Mouse (Mus musculus) embryonic facial prominence, embryonic 10.5 days (tissue): ENCODE data around the gene Nrarp. TPM values are rescaled to one million over a fixed set of nuclear protein-coding genes. Genes with fewer than 3 reads are reported as not detected.

Experiments used
- DNase-seq: peaks from one replicate; pipeline ENCODE4 v3.0.0-alpha.2; 2017; ENCODE audit warnings: low spot score
- H3K27ac ChIP-seq: fragments of 300-500 bp; sonication (generic); replicated peaks from 2 replicates; pipeline ENCODE4 v1.5.1; 2016; ENCODE audit warnings: mild to moderate bottlenecking
- H3K27me3 ChIP-seq: fragments of 300-500 bp; sonication (generic); replicated peaks from 2 replicates; pipeline ENCODE4 v1.6.1; 2016; ENCODE audit warnings: low read depth, mild to moderate bottlenecking; ENCODE audit not compliant: poor library complexity, severe bottlenecking
- H3K36me3 ChIP-seq: fragments of 300-500 bp; sonication (generic); replicated peaks from 2 replicates; pipeline ENCODE4 v1.6.1; 2016; ENCODE audit warnings: mild to moderate bottlenecking, moderate library complexity
- H3K4me1 ChIP-seq: fragments of 300-500 bp; sonication (generic); 2 replicates; pipeline ENCODE4 v1.6.1; 2016
- H3K4me3 ChIP-seq: fragments of 300-500 bp; sonication (generic); 2 replicates; pipeline ENCODE4 v1.5.1; 2016; ENCODE audit warnings: mild to moderate bottlenecking, moderate library complexity
- H3K9me3 ChIP-seq: fragments of 300-500 bp; sonication (generic); 2 replicates; pipeline ENCODE4 v1.6.1; 2016; ENCODE audit warnings: mild to moderate bottlenecking
- WGBS: fragments of 180-500 bp; shearing (Covaris S2); methylation state at CpG from one replicate; pipeline ENCODE4 v1.1.7; 2016; 5-methylcytosine and 5-hydroxymethylcytosine counted together
- polyA plus RNA-seq: library from polyadenylated mRNA; unstranded; fragments of >200 nt; fragmentation: Nextera tagmentation; extraction: Ambion mirVana; gene quantifications from 2 replicates; pipeline ENCODE4 v1.2.1, GENCODE M21; 2016

Gene Nrarp
- polyA plus RNA-seq, 1 experiment from 2014 or later, result 19.8 TPM

DNA sequence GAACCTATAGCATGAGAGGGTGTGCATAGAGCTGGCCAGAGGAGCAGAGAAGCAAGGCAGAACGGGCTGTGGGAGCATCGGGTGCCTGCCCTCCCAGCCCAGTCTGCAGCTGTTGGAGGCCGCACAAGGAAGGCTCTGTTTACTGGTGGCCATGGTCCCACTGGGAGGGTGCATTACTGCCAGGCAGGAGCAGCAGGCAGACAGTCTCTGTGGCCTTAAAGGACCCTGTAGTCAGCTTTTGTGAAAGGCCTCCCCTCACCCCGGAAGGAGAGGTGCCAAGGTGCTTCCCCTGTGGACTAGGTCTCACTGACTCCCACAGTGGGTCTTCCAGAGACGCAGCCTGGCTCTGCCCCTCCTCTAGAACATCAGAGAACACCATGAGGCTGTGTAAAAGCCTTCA is 46.3 kb downstream of the Nrarp start:
- Histone ChIP-seq H3K4me3 (no peak overlapping the region), H3K4me1 (peaks cover 29% of the 10 kb centered on the region), H3K36me3 (peaks cover 18% of the 10 kb centered on the region), H3K9me3 (no peaks in the 10 kb centered on the region), H3K27me3 (peaks cover 18% of the 10 kb centered on the region), H3K27ac (peak overlapping the region; percentile 7; the same call in 1 of the 2 replicates)
- WGBS, result 76% methylated on average over 5 of the region's 5 CpGs
- DNase-seq, result no peak

DNA sequence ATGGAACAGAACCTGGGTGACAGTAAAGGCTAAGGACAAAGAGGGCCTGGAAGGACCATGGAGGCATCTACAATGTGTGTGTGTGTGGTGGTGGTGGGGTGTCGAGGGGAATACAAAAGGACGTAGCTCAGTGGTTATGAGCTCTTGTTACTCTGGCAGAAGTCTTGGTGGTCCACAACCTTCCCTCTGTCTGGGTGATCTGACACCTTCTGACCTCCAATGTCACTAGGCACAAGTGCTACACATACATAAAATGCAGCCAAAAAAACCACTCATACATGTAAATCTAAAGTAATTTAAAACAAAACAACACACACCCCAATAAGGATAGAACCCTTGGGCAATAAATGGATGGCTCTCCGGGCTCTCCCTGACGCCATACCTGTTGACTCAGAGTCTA is 46.8 kb downstream of the Nrarp start:
- no peak overlapping the region for H3K4me3 ChIP-seq
- H3K27ac ChIP-seq, result no peak overlapping the region
- 93% methylated on average over 4 of the region's 4 CpGs for WGBS
- DNase-seq, result no peak
- no peaks in the 10 kb centered on the region for H3K9me3 ChIP-seq
- H3K27me3 ChIP-seq, result peaks cover 24% of the 10 kb centered on the region
- peaks cover 29% of the 10 kb centered on the region for H3K4me1 ChIP-seq
- H3K36me3 ChIP-seq, result peaks cover 12% of the 10 kb centered on the region

DNA sequence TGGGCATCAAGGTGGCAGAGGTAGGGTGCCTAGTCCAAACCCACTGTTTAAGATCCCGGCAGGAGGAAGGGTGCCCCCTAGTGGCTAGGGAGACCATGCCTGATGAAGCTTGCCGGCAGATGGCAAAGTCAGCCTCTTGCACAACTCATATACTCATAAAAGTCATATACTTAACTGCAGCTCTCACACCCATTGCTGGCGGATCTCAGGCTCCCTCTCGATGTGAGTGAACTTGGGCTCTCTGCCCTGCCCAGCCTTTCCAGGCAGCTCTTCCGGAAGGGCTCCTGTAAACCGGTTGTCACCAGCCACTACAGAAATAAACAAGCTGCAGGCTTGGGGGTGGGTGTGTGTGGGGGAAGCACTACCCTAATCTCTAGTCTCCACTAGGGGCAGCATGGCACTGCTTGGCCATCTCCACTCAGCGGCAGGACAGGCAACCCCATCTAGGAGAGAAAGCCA is 47.9 kb downstream of the Nrarp start:
- Histone ChIP-seq H3K9me3 (no peaks in the 10 kb centered on the region), H3K36me3 (peaks cover 3% of the 10 kb centered on the region), H3K27me3 (peaks cover 25% of the 10 kb centered on the region), H3K27ac (peak overlapping the region; percentile 77), H3K4me3 (peak overlapping the region; percentile 45), H3K4me1 (peaks cover 25% of the 10 kb centered on the region)
- peak; percentile 86 for DNase-seq
- WGBS, result under 1% methylated on average over 7 of the region's 7 CpGs

DNA sequence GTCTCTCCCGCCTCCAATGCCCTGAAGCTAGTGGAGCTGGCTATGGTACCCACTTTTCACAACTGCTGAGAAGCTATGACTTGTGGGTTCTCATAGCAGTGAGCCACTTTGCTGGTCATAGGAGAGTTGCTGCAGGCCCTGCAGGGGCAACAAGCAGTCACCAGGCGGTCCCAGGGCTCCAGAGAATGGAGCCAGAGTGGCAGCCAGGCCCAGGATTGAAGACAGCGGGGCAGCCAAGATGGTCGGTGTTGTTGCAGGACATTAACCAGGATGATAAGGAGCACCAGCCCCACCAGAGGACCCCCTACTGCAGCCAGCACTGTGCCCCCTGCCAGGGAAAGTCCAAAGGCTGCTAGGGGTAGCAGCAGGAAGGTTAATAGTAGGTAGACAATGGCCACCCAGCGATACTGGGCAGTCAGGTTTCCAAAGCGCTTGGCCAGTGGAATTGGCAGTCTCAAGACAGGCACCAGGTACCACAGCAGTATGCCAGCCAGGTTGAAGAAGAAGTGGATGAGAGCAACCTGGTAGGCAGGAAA is 48.5 kb downstream of the Nrarp start:
- Histone ChIP-seq H3K4me1 (peaks cover 21% of the 10 kb centered on the region), H3K4me3 (peak overlapping the region; percentile 45), H3K27ac (peak overlapping the region; percentile 77), H3K9me3 (no peaks in the 10 kb centered on the region), H3K27me3 (peaks cover 25% of the 10 kb centered on the region), H3K36me3 (no peaks in the 10 kb centered on the region)
- no peak for DNase-seq
- WGBS, result 69% methylated on average over 6 of the region's 6 CpGs

DNA sequence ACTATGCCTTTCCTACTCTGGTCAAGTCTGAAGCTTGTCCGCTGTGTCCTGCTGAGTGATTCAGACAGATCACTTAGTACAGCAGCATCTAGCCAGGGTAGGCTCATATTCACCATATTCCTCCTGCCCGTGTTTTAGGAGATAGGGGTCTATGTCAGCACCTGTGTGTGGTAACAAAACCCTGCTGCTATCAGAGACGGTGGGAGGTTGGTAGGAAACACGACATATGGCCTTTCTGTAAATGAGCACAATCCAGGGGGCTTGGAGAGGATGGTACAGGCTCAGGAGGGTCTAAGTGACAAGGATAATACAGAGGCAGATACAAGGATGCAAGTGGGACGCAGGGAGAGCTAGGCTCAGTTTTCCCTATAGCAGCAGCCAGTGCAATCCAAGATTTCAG is 49.0 kb downstream of the Nrarp start:
- WGBS, result 78% methylated on average over 5 of the region's 5 CpGs
- Histone ChIP-seq H3K4me3 (no peak overlapping the region), H3K9me3 (no peaks in the 10 kb centered on the region), H3K36me3 (no peaks in the 10 kb centered on the region), H3K4me1 (peaks cover 21% of the 10 kb centered on the region), H3K27ac (no peak overlapping the region), H3K27me3 (peaks cover 28% of the 10 kb centered on the region)
- no peak for DNase-seq

DNA sequence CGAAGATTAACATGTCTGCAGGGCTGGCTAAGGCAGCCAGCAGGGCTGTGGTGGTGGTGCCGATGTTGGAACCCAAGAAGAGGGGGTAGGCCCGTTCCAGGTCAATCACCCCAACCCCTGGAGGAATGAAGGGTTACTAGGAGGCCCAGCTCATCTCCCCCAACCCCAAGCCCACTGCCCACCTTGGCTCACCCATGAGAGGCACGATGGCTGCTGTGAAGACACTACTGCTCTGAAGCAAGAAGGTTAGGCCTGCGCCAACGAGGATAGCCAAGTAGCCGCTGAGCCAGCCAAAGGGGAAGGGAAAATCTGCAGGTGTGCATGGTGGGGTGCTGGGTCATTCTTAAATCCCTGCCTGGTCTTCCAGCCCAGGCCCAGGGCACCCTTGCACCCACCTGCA is 50.0 kb downstream of the Nrarp start:
- H3K27me3 ChIP-seq, result peaks cover 31% of the 10 kb centered on the region
- H3K36me3 ChIP-seq, result no peaks in the 10 kb centered on the region
- H3K4me1 ChIP-seq, result peaks cover 17% of the 10 kb centered on the region
- no peaks in the 10 kb centered on the region for H3K9me3 ChIP-seq
- WGBS, result 89% methylated on average over 7 of the region's 7 CpGs
- H3K4me3 ChIP-seq, result no peak overlapping the region
- H3K27ac ChIP-seq, result no peak overlapping the region
- DNase-seq, result no peak

DNA sequence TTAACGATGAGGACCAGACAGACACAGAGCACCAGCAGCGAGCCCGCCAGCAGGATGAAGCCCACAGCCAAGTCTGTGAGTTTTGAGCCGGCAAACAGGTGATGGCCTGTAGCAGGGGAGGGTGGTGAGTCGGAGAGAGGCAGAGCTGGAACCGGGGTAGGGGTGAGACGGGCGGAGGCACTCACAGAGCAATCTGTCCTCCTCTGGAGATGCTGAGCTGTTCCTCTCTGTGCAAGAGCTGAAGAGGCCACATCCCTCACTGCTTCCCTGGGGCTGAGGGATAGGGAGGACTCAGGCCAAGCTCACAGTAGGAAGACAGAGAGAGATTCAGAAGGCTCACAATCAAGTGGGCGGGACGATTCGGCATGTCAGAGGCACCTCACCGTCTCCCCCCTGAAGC is 50.5 kb downstream of the Nrarp start:
- Histone ChIP-seq H3K9me3 (no peaks in the 10 kb centered on the region), H3K36me3 (no peaks in the 10 kb centered on the region), H3K4me1 (peaks cover 12% of the 10 kb centered on the region), H3K27ac (no peak overlapping the region), H3K4me3 (no peak overlapping the region), H3K27me3 (peaks cover 31% of the 10 kb centered on the region)
- DNase-seq, result no peak
- WGBS, result 53% methylated on average over 12 of the region's 12 CpGs

Other genes with a start within 250 kb of the Nrarp start
- gene Arrdc1, start 245.5 kb upstream of the Nrarp start, polyA plus RNA-seq, result 18.7 and 21.9 TPM in 2 replicates
- 25.3 and 25.6 TPM in 2 replicates for gene Zmynd19, start 231.0 kb upstream of the Nrarp start, polyA plus RNA-seq
- 34.9 and 35.0 TPM in 2 replicates for gene Dph7, start 218.4 kb upstream of the Nrarp start, polyA plus RNA-seq
- gene Mrpl41, start 205.7 kb upstream of the Nrarp start, polyA plus RNA-seq, result 124 and 127 TPM in 2 replicates
- 5.6 and 6.1 TPM in 2 replicates for gene Pnpla7, start 204.7 kb upstream of the Nrarp start, polyA plus RNA-seq
- gene Nsmf, start 126.4 kb upstream of the Nrarp start, polyA plus RNA-seq, result 67.3 and 68.6 TPM in 2 replicates
- gene Entpd8, start 100.5 kb upstream of the Nrarp start, polyA plus RNA-seq, result not detected in 2 replicates
- 0.21 and 0.24 TPM in 2 replicates for gene Noxa1, start 85.6 kb upstream of the Nrarp start, polyA plus RNA-seq
- 2.2 and 2.4 TPM in 2 replicates for gene Tor4a, start 16.1 kb downstream of the Nrarp start, polyA plus RNA-seq
- gene Nelfb, start 30.7 kb downstream of the Nrarp start, polyA plus RNA-seq, result 124 and 125 TPM in 2 replicates
- gene Stpg3, start 33.9 kb downstream of the Nrarp start, polyA plus RNA-seq, result not detected in 2 replicates
- 0.74 and 1.4 TPM in 2 replicates for gene Fam166a, start 38.0 kb downstream of the Nrarp start, polyA plus RNA-seq
- gene Tubb4b, start 43.9 kb downstream of the Nrarp start, polyA plus RNA-seq, result 562 and 601 TPM in 2 replicates
- gene Slc34a3, start 53.6 kb downstream of the Nrarp start, polyA plus RNA-seq, result not detected in 2 replicates
- not detected in 2 replicates for gene Rnf224, start 56.0 kb downstream of the Nrarp start, polyA plus RNA-seq
- 15.1 and 16.4 TPM in 2 replicates for gene Rnf208, start 61.5 kb downstream of the Nrarp start, polyA plus RNA-seq
- gene Cysrt1, start 61.7 kb downstream of the Nrarp start, polyA plus RNA-seq, result 0.59 TPM in 1 of 2 replicates, not detected in the other
- gene AL732309.1, start 66.1 kb downstream of the Nrarp start, polyA plus RNA-seq, result 6.3 and 7.9 TPM in 2 replicates
- gene Tmem203, start 74.7 kb downstream of the Nrarp start, polyA plus RNA-seq, result 15.2 and 18.3 TPM in 2 replicates
- 8.0 and 9.0 TPM in 2 replicates for gene Tprn, start 81.9 kb downstream of the Nrarp start, polyA plus RNA-seq
- 228 and 238 TPM in 2 replicates for gene Ssna1, start 91.7 kb downstream of the Nrarp start, polyA plus RNA-seq
- gene Anapc2, start 91.7 kb downstream of the Nrarp start, polyA plus RNA-seq, result 147 and 151 TPM in 2 replicates
- not detected in 2 replicates for gene Tmem210, start 107.4 kb downstream of the Nrarp start, polyA plus RNA-seq
- gene Lrrc26, start 109.2 kb downstream of the Nrarp start, polyA plus RNA-seq, result not detected in 2 replicates
- gene Grin1, start 138.4 kb downstream of the Nrarp start, polyA plus RNA-seq, result 0.89 and 1.4 TPM in 2 replicates
- gene Man1b1, start 151.6 kb downstream of the Nrarp start, polyA plus RNA-seq, result 50.4 and 51.9 TPM in 2 replicates
- 17.0 and 18.0 TPM in 2 replicates for gene Dpp7, start 175.6 kb downstream of the Nrarp start, polyA plus RNA-seq
- gene Uap1l1, start 184.9 kb downstream of the Nrarp start, polyA plus RNA-seq, result 8.5 and 11.4 TPM in 2 replicates
- gene Sapcd2, start 191.6 kb downstream of the Nrarp start, polyA plus RNA-seq, result 73.6 and 74.6 TPM in 2 replicates
- 0.14 TPM in 1 of 2 replicates, not detected in the other for gene Entpd2, start 215.1 kb downstream of the Nrarp start, polyA plus RNA-seq
- gene Npdc1, start 218.6 kb downstream of the Nrarp start, polyA plus RNA-seq, result 38.3 and 40.3 TPM in 2 replicates
- gene Fut7, start 242.5 kb downstream of the Nrarp start, polyA plus RNA-seq, result not detected in 2 replicates
- 4.3 and 5.6 TPM in 2 replicates for gene Abca2, start 247.9 kb downstream of the Nrarp start, polyA plus RNA-seq